Mouse (Mus musculus) ES-E14 (cell line): Measurements from ENCODE around the gene Ak7.

Experiments used
- CHD2 ChIP-seq: IDR thresholded peaks from 2 replicates; pipeline ENCODE4 v1.6.1; 2014; ENCODE audit warnings: mild to moderate bottlenecking, low read depth, low read length, inconsistent platforms
- HCFC1 ChIP-seq: IDR thresholded peaks from 2 replicates; pipeline ENCODE4 v1.6.1; 2012; ENCODE audit warnings: low read length, inconsistent platforms, borderline replicate concordance; ENCODE audit not compliant: insufficient read depth
- MAFK ChIP-seq: IDR thresholded peaks from 2 replicates; pipeline ENCODE4 v1.6.1; 2014; ENCODE audit warnings: mild to moderate bottlenecking, low read depth, low read length, inconsistent platforms; ENCODE audit not compliant: insufficient read depth
- ZC3H11A ChIP-seq: IDR thresholded peaks from 2 replicates; pipeline ENCODE4 v1.6.1; 2012; ENCODE audit warnings: low read depth, mild to moderate bottlenecking, inconsistent platforms, low read length, borderline replicate concordance
- ZNF384 ChIP-seq: IDR thresholded peaks from 2 replicates; pipeline ENCODE4 v1.6.1; 2012; ENCODE audit warnings: low read depth, low read length, inconsistent platforms

GRCm38 (mm10) chr12:105769700-105770099 is 63.9 kb downstream of the Ak7 start:
- no peak for TF ChIP-seq ZC3H11A
- TF ChIP-seq MAFK = no peak
- TF ChIP-seq ZNF384 = no peak
- TF ChIP-seq HCFC1 = no peak
- no peak for TF ChIP-seq CHD2
